Mouse (Mus musculus): ENCODE data around the gene Ccdc158.

The Ccdc158 gene

GRCm38 (mm10) chr5:92602691-92603690, 72.1 kb downstream of the Ccdc158 start, which contains the start of gene Stbd1:
Stbd1 (plus strand) TSS chr5:92603041.
- DNase-seq (ENCODE audit: low read depth, low spot score): no peak

- DNase-seq (ENCODE audit: low read depth, low spot score): no peak
Measured at GRCm38 (mm10) chr5:92599030-92599429, 76.0 kb downstream of the Ccdc158 start.

GRCm38 (mm10) chr5:92596865-92597264, 78.2 kb downstream of the Ccdc158 start:
- DNase-seq (ENCODE audit: low read depth, low spot score): no peak

- DNase-seq (ENCODE audit: low read depth, low spot score): no peak
Measured at GRCm38 (mm10) chr5:92595026-92595425, 80.0 kb downstream of the Ccdc158 start.

GRCm38 (mm10) chr5:92585932-92586331, 89.1 kb downstream of the Ccdc158 start:
- DNase-seq (ENCODE audit: low read depth, low spot score): no peak

- no peak for DNase-seq (ENCODE audit: low read depth, low spot score)
Measured at GRCm38 (mm10) chr5:92579559-92579958, 95.5 kb downstream of the Ccdc158 start.

GRCm38 (mm10) chr5:92571232-92571631, 103.8 kb downstream of the Ccdc158 start:
- DNase-seq (ENCODE audit: low read depth, low spot score): no peak

- no peak for DNase-seq (ENCODE audit: low read depth, low spot score)
Measured at GRCm38 (mm10) chr5:92562002-92562401, 113.1 kb downstream of the Ccdc158 start.

- no peak for DNase-seq (ENCODE audit: low read depth, low spot score)
Measured at GRCm38 (mm10) chr5:92560201-92560600, 114.9 kb downstream of the Ccdc158 start.
